Mouse (Mus musculus) central nervous system, embryonic 14 days (tissue): ENCODE data around the gene Pappa2. TPM values are rescaled to one million over a fixed set of nuclear protein-coding genes. Genes with fewer than 3 reads are reported as not detected.

Experiments used
- polyA plus RNA-seq: library from polyadenylated mRNA; depleted of rRNA; stranded (reverse); fragments of >200 nt; gene quantifications from 2 replicates; pipeline ENCODE4 v1.2.3, GENCODE M21; 2012; rRNA removed

Gene Pappa2
- polyA plus RNA-seq: 1.9 and 2.5 TPM in 2 replicates

GRCm38 (mm10) chr1:158980390-158980789 is at the start of gene Pappa2:
TSS of gene Pappa2 (minus strand) at chr1:158980490.

